Mouse (Mus musculus) frontal cortex, adult 2 months (tissue): ENCODE results near the gene Lrrc3c. TPM values are rescaled to one million over a fixed set of nuclear protein-coding genes. Genes with fewer than 3 reads are reported as not detected.
A peak's percentile ranks its signal among the peaks of the same experiment; 100 is the strongest.
"Not testable (repeated sequence)": the region's sequence is repeated elsewhere in the genome, so short reads cannot be mapped to it uniquely, and the experiment has no call there.

Experiments
- DNase-seq, 2 experiments: peaks; one replicate each; pipeline ENCODE4 v3.0.0; 2022; ENCODE audit warnings: low spot score in 1 of 2; ENCODE audit errors: extremely low spot score in 1 of 2
- polyA plus RNA-seq: library from polyadenylated mRNA; depleted of rRNA; stranded (reverse); fragments of >200 nt; gene quantifications from 2 replicates; pipeline ENCODE4 v1.2.3, GENCODE M21; 2012

Lrrc3c gene
- polyA plus RNA-seq, 1 experiment = not detected

DNA sequence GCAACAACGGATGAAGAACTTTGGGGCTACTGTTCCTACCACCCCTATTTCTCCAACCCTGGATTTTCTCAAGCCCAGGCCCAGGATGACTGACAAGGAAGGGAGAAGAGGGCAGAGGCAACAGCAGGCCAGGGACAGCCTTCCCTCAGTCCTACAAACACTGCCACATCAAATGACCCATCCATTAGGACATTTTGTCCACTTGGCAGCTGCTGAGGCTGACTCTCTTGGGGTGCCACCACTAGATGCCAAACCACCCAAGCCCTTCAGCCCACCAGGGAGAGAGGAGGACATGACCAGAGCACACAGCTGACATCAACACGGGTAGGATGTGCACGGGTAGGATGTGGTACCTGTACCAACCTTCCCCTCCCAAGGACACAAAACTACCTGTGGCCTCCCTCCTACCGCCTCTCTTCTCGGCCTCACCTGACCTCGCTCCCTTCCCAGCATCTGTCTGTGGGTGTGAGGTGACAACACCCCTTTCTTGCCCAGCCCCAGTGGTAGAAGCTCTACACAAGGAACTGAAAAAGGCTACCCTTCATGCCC is 13.4 kb upstream of the Lrrc3c start:
- no peak for DNase-seq

DNA sequence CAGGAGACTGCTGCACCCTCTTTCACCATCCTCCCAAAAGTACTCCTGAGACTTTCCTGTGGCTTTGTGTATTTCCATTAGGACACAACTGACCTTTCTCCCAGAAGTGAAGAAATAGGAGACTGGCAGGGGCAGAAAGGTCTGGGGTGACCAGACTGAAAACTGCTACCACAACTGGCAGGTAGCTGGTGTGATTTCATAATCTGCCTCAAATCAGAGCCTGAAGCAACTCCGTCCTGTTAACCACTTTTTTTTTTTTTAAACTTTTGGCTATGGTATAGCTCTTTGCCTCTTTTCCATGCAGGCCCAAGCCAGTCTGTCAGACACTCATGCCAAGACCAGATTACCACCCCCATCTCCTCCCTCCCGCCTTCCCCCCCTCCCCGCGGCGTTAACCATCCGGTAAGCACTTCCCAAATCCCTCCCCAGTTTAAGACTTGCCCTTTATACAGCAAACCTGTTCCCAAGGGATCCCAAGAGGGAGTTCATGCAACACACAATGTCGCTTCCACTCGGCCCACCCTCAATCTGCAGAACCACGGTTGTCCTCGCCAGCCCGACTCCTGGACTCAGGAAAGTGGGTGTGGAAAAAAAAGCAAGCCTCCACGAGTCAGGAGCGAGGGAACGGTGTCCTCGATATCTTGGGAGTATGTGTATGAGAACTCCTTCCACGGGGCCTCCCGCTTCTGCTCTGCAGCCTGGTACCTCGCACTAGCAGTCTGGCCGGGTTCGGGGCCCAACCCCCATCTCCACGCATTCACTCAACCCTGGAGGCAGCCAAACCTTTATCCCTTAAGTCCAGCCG is 11.8 kb upstream of the Lrrc3c start:
- DNase-seq = peak in 1 of 2 experiments; percentile 41

DNA sequence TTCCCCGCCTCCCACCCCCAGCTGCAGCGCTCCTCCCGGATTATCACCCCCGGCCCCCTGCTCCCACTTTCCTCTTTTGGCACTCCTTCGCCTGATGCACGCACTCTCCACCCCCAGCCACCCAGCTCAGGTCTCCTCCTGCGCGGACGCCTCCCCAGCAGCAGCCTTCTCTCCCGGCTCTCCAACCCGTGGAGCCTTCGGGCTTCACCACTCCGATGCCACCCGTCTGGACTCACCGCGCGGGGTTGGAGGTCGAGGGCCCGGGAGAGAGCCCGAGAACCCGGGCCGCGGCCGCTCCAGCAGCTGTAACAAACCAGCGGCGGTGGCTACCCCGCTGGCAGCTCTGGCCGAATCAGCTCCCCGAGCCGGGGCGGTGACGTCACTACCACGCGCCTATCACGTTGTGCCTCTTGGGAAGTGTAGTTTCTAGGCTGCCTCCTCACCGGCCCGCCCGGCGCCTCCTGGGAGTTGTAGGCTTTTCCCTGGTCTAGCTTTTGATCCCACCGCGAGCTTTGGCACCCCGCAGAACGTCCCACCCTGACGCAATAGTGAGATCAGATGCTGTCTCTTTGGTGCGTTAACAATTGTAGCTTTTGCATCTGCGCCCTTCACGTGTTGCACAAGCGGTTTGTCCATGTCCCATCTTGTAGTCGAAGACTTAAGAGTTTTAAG is 11.1 kb upstream of the Lrrc3c start, which contains the start of gene Ormdl3:
Ormdl3 (minus strand) TSS at position 477 of the 672 bp plus-strand sequence.
- DNase-seq = peak; percentile 96 to 99

DNA sequence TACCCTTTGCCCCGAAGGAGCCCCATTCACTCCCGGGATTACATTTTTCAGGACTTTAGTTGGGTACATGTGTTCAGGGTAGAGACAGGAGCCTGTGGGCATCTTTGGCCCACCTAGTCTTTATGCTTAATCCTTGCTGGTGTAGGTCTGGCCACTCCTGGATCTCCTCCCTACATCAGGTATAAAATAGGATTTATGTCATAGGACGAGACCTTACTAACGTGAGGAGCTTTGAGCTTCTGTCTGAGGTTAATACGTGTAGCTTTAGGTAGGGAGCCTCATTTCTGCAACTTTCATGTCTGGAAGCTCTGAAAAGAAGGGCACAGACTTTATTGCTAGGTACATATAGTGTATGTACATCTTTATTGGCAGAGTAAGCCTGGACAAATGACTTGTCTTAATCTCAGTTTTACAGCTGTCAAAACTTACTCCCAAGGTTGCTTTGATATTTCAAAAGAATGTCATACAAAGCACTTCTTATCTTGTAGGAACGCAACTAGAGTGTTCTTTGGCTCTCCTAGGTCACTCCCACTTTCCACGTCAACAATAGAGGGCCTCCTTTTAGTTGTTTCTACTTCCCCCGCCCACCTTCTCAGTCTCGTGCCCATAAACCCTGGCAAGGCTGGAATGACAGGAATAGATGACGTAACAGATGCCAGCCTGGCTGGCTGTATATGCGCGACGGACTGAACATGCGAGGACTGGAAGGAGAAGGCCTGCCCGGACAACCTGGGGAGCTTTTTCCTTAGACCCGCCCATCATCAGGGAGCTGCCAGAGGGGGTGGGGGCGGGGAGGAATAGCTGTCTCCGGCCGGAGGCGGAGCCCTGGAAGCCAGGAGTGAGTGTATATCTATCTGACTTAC is 10.2 kb upstream of the Lrrc3c start:
- DNase-seq = peak; percentile 22 to 53

DNA sequence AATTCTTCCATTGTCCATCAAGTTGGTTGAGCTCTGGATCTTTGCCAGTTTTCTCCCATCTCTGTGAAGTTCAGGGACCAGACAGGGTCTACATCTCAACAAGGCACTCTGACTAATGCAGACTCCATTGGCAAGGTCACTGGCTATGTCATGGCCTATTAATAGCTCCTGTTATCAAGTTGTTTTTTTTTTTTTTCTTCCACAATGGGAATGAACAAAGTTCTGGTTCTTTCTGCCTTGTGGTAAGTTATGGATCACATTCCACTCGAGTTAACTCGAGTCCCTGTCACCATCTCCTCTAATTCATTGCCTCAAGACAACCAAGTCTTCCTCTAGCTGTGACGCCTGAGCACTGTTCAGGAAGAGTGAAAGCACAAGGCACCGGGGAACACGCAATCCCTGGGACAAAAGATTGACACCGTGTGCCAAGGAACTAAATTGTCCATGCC is 9.2 kb upstream of the Lrrc3c start:
- DNase-seq = no peak

DNA sequence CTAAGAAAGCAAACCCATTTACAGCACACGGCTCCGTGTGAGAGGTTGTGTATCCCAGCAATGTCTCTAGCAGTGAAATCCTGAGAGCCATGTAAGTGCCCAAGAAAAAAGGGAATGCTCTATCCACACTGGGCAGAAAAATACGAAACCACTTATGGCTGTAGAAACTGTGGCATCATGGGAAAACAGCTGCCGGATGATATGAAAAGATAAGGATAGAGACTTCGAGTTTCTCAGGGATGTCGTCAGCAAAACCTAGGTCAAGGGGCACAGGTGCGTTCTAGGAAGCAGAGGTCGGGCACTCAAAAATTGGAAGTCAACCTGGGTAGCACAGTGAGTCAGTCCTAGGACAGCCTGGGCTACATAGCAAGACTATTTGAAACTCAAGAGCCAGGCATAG is 8.8 kb upstream of the Lrrc3c start:
- DNase-seq = no peak

DNA sequence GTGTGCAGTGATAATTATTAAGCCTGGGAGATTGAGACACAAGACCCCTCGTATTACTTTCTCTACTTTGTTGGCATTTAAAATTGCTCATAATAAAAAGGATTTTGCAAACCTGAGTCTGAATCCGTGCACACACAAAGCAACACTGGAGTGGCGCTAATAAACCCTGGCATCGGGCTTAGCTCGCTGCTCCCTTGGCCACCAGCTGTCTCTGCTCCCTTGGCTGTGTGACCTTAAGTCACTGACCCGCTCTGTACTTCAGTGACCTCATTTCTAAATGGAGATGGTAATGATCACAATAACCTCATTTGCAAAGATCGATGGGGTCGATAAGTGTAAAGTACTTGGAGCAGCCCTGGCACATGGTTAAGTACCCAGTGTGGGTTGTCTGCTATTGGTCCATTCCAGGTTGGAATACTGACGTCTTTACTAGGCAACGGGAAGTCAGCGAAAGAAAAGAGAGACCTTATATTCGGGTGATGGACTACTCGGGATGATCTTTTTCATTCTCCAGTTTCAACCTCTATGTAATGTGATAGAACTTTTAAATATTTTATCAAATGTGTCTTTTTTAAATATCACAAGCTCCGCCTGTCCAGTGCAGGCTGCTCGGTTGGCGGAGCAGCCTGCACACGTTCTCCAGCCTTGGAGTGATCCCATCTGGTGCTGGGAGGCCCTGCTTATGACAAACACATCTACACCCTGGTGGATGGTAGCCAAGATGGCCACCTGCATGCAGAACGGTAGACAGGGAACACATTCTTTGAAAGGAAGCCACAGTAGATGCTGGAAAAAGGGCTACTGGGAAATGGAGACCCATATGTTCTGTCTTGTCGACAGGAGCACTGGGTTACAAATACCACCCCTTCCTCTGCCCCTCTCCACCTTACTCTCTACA is 7.3 kb upstream of the Lrrc3c start:
- DNase-seq = no peak

DNA sequence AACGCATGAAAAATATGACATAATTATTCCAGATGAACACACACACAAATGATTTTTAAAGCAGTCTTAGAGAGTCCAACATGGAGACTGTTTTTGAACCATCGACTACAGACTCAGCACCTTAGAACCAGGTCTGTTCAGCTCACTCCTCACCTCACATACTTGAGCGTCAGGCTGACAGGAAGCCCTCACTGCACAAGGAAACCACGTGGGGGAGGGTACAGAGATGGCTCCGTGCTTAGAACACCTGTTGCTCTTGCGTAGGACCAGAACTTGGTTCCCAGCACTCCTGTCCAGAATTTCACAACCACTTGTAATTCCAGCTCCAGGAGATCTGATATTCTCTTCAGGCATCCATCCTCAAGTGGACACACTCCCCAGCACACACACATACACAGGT is 3.1 kb upstream of the Lrrc3c start:
- no peak for DNase-seq

DNA sequence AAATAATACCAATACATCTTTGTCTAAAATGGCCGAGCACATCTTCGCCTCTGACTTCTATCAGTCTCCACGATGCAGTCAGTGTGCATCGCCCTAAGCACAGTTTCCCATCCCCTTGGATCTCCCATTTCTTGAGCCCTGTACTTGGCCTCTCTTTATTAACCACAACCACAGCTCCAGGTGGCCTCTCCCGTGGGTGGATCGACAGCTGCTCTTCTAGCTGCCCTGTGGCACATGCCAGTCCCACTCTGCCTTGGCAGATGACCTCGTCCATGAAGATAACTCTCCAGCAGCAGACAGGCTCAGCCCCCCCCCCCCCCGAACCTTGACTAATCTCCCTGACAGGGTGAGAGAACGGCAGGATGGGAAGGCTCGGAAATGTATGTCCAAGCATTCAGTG is 2.6 kb upstream of the Lrrc3c start:
- no peak for DNase-seq

DNA sequence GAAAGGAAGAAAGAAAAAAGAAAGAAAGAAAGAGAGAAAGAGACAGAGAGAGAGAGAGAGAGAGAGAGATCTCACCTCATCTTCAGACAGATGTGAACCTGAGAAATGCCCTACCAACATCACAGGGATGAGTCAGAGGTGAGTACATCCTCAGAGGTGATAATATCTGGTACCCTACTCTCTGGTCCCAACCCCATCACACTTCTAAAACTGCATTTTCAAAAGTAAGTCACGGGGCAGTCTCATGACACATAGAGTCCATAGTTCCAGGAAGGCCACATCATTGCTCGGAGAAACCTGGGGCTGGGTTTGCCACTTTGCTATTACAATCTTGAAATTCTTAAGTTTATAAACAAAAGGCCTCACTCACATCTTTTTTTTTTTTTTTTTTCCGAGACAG is 2.1 kb upstream of the Lrrc3c start:
- no peak for DNase-seq

DNA sequence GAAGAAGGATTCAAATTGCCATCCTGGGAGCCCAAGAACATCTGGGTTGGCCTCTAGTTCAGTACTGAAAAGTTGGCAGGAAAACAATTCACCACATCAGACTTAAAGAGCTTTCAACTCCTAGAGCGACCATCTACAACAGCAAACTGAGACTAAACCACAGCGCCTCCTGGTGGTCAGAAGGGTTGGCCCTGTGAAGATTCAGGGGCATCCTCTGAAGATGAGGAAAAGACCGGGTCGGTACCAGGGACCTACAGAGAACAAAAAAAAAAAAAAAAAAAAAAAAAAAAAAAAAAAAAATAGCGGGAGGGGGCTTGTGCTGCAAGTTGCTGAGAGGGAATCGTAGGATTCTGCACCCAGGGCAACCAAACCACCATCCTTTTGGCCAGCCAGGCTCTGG is 728 bp upstream of the Lrrc3c start:
- DNase-seq = peak in 1 of 2 experiments; percentile 25

DNA sequence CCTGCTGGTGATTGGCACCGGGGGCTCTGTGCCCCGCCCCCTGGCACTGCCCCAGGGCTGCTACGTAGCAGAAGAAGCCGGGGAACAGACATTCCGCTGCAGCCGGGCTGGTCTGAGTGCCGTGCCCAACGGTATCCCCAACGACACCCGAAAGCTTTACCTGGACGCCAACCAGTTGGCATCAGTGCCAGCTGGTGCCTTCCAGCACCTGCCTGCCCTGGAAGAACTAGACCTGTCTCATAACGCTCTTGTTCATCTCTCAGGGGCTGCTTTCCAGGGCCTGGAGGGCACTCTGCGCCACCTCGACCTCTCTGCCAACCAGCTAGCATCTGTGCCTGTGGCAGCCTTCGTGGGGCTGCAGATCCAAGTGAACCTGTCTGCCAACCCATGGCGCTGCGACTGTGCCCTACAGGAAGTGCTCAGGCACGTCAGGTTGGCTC is 780 bp downstream of the Lrrc3c start:
- no peak for DNase-seq

DNA sequence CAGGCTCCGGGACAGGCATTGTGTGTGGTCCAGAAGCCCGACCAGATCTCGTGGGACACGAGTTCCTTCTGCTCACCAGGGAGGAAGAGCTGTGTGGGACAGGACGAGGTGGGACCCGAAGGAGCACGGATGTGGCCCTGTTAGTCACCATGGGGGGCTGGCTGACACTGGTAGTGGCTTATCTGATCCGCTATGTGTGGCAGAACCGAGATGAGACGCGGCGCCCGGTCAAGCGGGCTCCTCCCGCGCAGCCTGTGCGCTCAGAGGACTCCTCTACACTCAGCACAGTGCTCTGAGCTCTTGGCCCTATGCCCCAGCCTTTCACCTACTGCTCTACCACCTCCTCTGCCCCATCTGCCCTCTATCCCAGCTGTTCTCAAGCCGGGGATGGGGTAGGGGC is 1.2 kb downstream of the Lrrc3c start:
- DNase-seq = no peak

DNA sequence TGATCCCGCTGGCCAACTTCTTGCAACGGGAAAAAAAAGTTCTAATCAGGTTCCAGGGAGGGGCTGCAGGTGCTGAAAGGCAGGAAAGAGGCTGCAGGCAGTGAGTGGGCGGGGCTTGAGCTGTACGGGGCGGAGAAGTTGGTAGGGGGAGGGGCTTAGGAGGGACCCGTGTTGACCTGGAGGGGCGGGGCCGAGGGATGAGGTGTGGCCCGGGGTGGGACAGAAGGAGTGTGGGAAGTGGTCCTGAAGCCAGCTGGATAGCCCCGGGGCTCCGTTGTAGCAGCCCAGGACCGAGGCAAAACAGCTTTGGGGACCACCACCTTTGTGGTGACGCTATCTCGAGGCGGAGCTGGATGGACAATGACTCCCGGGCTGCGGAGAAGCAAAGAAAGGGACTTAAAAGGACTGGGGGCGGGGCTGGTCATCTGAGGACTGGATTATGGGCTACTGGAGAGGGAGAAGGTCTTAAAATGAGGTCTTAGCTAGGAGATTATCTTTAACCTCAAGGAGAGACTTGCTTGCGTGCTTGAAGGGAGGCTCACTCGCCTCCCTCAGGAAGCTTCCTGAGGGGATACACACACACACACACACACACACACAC is 4.1 kb downstream of the Lrrc3c start:
- DNase-seq = no peak

DNA sequence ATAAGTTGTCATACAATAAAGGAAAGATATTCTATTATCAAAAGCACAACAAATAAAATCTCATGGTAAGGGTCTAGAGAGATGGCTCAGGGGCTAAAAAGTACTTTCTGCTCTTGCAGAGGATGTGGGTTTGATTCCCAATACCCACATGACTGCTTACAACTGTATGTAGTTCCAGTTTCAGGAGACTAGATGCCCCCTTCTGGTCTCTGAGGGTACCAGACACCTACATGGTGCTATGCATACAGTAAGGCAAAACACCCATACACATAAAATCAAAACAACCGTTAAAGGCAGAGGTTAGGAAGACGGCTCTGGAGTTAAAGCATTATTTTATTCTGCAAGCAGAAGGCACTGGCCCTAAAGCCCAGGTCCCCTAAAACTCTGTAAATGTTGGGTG is 5.9 kb downstream of the Lrrc3c start:
- DNase-seq = no peak

DNA sequence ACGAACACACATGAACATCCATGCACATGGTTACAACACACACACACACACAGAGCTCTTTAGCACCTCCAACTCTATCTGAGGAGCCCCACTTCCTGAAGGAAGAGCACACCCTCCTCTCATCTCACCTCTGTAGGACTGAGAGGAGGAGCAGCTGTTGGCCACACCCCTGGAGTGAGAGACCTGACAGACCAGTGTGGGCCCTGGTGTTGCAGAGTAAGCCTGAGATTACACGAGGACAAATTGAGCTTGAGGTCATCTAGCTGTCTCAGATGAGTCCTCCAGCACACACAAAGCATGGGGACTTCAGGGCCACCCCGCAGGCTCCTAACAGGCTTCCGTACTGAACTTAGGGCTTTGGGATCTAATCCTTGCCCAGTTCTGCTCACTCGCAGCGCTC is 6.8 kb downstream of the Lrrc3c start:
- DNase-seq = not testable (repeated sequence)

DNA sequence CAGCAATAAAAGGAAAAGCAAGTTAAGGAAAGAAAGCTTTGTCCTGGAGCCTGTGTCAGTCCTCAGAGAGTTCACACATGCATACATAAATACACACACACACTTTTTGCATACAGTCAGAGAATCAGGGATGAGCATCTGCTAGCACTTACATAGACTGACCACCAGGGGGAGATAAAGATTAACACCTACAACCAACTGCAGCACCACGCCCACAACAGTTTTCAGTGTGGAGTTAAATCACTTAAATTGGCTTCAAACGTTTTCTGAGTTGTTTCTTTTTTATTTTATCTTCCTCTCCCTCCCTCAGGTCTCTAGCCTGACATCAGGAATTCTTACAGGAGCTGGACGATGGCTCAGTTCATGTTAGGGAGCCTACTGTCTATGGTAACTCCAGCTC is 8.7 kb downstream of the Lrrc3c start:
- peak in 1 of 2 experiments; percentile 63 for DNase-seq

DNA sequence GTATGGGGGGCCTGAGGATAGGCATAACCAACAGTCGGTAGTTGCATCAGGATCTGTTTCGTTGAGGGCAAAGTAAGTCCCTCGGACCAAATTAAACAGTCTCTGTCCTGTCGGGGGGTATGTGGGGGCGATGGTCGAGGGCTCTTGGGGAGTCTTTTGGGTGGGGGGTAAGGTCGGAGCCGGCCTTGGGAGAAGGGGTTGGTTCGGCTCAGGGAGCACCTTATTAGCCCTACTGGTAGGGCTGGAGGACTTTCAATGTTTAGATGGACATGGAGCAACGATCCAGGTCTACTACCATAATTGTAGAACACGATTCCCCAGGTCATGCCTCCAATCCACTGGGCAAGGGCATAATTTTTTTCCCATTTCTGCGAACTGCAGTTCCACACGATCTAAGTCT is 22.7 kb downstream of the Lrrc3c start:
- no peak for DNase-seq

DNA sequence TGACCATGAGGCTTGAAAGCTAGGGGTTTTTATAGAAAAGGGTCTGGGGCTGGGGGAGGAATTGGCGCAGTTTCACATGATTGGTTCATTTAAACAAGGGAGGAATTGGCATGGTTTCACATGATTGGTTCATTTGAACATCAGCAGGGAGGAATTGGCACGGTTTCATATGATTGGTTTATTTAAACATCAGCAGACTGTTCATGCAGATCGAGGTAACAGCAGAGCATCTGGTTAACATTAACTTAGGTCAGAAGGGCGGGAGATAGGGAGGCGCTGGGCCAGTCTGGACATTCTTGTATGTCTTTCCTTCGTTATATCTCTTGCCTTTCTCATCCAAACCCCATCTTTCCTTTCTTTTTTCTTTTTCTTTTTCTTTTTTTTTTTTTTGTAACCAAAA is 25.9 kb downstream of the Lrrc3c start:
- DNase-seq = not testable (repeated sequence)
